Mouse (Mus musculus): ENCODE data around the gene Lctl. TPM values are rescaled to one million over a fixed set of nuclear protein-coding genes. Genes with fewer than 3 reads are reported as not detected.

The Lctl gene
- polyA plus RNA-seq, 1 experiment from 2014 or later = 0.13 TPM

Other genes with a start within 250 kb of the Lctl start
- 7.1 and 9.4 TPM in 2 replicates for gene Smad6, start 95.1 kb upstream of the Lctl start, polyA plus RNA-seq (2015; fragmentation: Nextera tagmentation; extraction: Ambion mirVana)
- gene Zwilch, start 56.0 kb downstream of the Lctl start, polyA plus RNA-seq (2015; fragmentation: Nextera tagmentation; extraction: Ambion mirVana) = 17.1 and 17.3 TPM in 2 replicates
- gene Rpl4, start 56.2 kb downstream of the Lctl start, polyA plus RNA-seq (2015; fragmentation: Nextera tagmentation; extraction: Ambion mirVana) = 1,189 and 1,208 TPM in 2 replicates
- 30.3 and 31.1 TPM in 2 replicates for gene Snapc5, start 62.1 kb downstream of the Lctl start, polyA plus RNA-seq (2015; fragmentation: Nextera tagmentation; extraction: Ambion mirVana)
- gene Uchl4, start 118.1 kb downstream of the Lctl start, polyA plus RNA-seq (2015; fragmentation: Nextera tagmentation; extraction: Ambion mirVana) = 1.3 and 2.5 TPM in 2 replicates
- gene Map2k1, start 136.5 kb downstream of the Lctl start, polyA plus RNA-seq (2015; fragmentation: Nextera tagmentation; extraction: Ambion mirVana) = 80.6 and 95.9 TPM in 2 replicates
- 164 and 174 TPM in 2 replicates for gene Tipin, start 164.4 kb downstream of the Lctl start, polyA plus RNA-seq (2015; fragmentation: Nextera tagmentation; extraction: Ambion mirVana)
- 16.9 and 19.3 TPM in 2 replicates for gene Dis3l, start 224.1 kb downstream of the Lctl start, polyA plus RNA-seq (2015; fragmentation: Nextera tagmentation; extraction: Ambion mirVana)

All from limb, embryonic 15.5 days (tissue).